Mouse (Mus musculus): Measurements from ENCODE around the gene Stk16.
A peak's percentile ranks its signal among the peaks of the same experiment; 100 is the strongest.

The Stk16 gene

DNA sequence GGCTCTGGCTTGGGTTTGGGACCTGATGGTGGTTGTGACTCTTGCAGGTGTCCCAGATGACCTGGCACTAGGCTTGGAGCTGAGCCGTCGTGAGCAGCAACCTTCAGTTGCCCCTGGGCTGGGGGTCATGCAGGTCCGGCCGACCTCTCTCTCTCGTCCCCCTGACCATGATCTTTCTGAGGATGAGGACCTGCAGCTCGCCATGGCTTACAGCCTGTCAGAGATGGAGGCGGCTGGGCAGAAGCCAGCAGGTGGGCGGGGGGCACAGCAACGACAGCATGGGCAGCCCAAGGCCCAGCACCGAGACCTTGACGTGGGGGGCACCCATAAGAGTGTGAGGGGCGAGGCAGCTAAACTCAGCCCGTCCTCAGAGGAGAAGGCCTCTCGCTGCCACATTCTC, 32.8 kb downstream of the Stk16 start:
- no peak for DNase-seq

DNA sequence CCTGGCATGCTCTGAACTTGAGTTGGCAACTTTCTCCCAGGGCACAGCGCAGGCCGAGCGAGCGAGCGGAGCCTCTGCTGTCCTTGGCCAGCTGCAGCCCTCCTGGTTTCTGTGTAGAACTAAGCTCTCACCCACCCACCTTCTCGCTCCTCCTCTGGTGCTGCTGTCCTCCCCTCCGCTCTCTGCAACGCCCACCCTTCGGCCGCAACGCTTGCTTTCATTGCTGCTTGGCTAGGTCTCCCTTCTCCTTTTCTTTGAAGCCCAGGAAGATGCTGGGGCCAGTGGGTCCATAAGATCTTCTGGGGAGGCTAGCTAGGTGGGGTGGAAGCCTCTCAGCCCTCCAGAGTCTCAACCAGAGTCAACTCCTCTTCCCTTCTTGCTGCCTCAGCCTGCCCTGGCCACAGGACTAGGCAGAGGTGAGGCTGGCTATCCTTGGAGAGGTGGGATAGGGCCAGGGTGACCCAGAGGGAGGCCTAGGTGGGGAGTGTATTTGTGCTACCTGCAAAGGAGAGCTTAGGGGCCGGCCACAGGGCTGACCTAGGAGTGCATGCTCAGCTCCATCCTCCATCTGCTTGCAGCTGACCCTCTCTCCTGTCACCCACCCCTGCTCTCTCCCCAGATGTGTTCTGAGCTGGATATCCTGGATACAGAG, 33.7 kb downstream of the Stk16 start:
- no peak for DNase-seq

DNA sequence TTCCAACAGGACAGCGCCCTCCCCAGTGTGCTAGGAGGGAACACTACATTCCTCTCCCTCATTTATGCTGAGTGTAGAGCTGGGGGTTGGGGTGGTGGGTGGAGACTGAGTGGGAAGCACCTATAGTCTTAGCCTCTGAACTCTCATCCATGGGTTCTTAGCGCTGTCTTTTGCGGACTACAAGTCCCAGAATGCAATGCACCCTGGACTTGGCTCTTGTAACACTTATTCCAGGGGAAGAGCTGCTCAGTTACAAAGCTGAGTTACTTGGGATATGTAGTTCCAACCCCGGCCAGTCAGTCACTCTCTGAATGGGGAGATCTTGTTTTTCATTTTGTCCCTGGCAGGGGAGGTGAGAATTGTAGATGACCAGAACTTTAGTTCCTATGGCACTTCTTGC, 34.2 kb downstream of the Stk16 start:
- DNase-seq: peak; percentile 35

DNA sequence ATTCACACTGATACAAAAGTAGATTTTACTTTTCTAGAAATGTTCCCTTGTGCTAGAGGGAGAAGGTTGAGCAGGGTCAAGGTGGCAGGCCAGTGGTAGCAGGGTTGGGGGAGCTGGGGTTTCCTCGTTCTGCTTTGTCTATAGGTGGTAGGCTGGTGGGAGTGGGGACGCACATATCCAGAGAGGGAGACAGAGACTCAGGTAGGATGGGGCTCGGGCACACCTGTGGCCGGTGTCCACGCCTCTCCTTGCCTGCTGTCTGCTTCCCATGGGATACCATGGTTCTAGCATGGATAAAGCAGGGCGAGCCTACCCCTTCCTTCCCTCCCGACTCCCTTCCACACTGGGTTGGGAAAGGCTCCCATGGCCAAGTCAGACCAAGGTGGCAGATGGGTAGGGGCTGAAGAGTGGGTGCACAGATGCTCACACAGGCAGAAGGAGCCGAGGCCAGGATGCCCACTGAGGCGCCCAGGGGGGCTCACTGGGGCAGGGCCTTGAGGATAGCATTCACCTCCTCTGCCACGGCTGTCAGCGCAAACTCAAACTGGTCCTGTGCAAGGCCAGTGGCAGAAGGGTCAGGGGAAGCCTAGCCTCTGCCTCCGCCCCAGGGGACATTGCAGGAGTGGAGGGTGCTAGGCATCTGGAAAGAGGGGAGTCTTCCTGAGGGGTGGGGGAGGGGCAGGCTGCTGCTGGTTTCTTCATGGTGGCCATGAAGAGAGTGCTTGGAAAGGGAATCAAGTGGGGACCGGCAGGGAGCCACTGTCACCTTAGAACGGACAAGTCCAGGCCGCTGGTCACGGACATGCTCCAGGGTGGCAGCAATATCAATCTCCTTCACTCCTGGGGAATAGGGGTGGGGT, 36.7 kb downstream of the Stk16 start:
- DNase-seq: no peak

DNA sequence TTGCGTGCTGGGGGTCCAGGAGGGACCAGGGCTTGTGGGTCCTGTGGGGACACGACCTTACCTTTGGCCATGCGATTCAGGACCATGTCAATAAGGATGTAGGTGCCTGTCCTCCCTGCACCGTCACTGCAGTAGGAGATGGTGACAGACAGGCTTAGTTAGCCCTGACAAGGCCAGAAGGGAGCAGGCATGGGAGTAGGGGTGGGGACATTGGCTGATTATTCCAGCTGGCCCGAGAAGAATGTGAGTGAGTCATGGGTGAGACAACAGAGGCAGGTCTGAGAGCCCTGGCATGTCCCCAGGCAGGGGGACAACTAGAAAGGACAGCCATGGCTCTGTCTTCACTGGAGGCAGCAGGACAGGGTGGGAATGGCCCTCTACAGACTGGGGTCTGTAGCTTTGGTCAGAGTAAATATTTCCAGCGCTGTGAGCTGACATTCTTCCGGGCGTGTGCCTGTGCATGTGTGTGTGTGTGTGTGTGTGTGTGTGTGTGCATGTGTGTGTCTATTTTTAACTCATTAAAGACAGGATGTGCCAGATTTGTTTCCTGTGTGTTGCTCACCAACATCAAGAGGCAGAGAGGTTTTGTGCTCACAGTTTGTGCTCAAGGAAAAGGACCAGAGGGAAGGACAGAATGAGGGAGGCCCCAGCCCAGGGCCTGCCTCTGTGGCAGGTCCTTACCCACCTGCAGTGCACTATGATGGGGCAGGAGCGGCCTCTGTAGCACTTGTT, 37.6 kb downstream of the Stk16 start:
- DNase-seq: no peak

DNA sequence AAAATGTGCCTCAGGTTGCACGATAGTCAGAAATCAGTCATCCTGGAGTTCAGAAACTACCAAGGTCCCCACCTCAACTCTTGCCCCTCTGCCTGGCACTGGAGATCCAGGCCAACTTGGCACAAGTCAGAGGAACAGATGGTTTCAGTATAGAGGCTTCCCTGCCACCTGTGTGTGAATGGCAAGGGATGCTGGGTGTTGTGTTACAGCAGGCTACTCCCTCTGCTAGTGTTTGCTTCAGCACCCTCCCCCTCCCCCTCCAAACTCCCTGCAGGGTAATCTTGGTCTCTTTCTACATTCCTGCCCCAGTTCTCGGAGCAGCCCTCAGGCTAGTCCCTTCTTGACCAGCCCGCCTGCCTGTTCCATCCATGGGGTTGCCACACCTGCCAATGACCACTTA, 39.9 kb downstream of the Stk16 start:
- DNase-seq: no peak

DNA sequence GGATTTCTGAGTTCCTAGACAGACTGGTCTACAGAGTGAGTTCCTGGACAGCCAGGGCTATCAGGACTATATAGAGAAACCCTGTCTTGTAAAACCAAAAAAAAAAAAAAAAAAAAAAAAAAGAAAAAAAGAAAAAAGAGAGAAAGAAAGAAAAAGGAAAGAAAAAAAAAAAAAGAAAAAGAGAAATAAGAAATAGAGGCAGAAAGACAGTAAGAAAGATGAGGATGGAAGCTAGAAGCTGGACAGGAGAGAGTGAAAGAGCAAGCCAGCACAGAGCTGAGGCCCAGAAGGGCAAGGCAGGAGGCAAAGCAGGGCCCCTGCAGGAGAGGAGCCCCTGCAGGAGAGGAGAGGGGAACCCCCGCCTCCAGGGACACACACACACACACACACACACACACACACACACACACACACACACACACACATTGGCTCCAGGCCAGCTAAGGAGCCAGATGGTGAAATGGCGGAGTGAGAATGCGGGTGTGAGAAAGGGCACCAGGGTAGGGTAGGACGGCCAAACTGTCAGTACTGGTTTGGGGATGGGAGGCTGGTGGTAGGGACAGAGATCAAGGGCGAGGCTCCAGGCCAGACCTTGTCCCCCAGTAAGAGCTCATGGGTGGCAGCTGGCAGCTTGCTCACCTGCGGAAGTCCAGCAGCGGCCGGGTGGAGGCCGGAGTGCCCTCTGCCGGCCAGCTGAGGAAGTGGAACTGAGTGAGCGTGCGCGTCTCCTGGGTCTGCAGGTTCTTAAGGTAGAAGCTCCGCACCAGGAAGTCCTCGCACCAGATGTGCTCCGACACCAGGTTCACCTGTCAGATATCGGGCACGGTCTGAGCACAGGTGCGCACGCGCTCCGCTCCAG, 40.7 kb downstream of the Stk16 start:
- peak; percentile 90 for DNase-seq

DNA sequence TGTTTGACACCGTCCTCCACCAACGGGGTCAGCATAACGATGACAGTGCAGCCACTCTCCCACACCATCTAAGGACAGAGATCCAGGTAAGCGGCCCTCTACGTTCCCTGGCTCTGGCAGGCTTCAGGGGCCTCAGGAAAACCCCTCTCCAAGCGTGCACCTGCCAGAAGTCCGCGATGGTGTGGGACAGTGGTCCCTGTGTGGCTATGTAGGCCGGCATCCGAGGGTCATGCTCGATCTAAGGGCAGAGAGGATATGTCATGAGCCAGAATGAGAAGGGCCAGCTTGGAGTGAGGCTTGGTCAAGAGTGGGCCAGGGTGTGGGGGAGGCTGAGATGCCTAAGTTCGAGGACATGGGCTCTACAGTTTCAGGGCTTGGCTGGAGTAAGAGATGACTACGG, 41.7 kb downstream of the Stk16 start:
- DNase-seq: no peak

DNA sequence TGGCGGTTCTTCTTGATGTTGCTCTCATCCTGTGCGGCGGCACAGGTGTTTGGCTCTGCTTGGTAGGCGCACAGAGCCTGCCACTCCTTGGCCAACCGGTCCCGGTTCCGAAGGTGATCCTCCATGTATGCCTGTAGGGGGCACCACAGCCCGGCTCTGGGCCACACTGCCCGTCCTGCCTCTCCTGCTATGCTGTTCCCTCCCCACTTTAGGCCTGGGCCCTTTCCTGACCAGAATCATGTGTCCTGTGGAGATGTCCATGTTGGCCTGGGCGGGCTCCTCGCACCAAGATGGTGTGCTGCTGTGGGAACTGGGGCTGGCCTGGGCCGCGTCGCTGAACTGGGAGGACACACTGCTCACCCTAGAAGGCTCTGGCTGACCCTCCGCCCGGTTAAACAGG, 42.4 kb downstream of the Stk16 start:
- no peak for DNase-seq

DNA sequence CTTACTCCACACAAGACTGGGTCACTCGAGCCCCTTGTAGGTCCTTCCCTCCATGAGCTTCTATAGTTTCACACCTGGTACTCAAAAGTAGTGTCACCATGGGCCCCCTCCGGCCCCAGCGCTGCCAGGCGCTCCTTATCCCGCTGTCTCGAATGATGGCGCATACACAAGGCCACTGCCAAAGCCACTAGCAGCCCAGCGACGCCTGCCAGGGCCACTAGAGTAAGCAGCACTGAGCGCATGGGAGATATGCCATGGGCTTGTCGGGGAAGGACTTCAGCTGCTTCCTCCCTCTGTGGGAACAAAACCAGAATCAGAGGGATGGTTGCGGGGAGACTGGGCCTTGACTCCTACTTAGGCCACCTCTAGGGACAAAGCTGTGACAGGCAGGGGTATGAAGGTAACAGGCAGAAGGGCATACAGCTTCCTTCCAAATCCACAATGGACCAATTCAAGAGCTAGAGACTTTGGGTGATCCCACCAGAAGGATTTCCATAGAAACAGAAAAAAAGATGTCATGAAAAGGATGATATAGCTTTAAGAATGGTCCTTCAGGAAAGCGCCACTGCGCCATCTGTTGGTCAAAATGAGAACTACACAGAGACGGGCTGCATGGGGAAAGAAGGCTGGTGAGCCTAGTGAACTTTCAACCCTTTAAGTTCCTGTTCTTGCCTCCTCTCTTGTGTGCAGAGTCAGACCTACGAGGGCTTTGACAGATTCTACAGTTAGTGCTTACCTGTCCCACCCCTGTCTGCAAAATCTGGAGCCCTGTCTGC, 43.4 kb downstream of the Stk16 start:
- peak; percentile 88 for DNase-seq

DNA sequence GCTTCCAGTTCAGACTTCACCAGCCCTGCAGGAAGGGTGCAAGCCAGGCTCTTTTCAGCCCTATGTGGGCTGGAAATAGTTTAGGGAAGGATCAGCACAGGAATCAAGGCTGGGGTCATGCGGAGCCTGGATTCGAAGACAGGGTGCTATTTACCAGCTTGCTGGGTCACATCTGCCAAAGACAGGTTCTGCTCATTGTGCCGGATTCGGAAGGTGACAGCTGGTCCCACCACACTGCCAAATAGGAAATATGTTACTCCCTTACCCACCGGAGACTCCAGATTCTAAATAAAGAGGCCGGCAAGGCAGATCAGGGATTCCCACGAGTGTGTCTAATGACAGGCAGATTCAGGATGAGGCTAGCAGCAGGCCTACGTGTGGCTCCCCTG, 44.0 kb downstream of the Stk16 start:
- no peak for DNase-seq

DNA sequence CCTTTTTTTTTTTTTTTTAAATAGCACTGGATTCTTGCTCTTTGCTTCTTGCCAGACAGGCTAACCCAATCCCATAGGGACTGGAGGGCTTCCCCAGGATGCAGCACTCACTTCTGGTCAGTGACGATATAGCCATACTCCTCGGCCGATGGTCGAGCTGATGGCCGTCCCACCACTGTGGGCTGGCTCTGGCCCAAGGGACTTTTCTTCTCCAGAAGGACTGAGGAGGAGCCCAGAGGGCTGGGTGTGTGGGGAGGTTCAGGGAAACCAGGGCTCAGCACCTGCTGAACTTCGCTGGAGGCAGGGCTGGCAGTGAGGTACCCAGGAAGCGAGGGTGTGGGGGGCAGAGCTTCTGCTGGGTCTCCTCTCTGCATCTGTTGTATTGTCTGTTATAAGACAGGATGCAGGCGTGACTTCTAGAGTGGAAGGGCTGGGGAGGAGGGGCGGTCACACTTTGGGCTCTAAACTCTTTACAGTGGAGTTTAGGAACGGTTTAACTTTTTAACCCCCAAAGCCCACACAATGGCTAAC, 44.9 kb downstream of the Stk16 start:
- DNase-seq: peak; percentile 71

DNA sequence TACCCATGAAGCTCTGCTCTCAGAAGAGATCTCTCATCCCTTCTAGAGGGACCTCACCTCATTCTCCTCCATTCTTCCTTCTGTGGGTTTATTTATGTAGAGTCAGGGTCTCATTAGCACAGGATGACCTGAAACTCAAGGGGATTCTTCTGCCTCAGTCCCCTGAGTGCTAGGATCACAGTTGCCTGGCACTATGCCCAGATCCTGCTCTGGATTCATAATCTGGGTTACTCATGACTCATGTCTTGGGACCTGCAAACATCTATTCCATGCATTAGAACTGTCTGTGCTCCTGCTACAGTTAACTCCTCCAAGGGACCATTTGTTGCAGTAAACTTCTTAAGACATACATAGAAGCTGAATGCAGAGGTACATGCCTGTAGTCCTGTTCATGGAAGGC, 50.6 kb downstream of the Stk16 start:
- DNase-seq: no peak

DNA sequence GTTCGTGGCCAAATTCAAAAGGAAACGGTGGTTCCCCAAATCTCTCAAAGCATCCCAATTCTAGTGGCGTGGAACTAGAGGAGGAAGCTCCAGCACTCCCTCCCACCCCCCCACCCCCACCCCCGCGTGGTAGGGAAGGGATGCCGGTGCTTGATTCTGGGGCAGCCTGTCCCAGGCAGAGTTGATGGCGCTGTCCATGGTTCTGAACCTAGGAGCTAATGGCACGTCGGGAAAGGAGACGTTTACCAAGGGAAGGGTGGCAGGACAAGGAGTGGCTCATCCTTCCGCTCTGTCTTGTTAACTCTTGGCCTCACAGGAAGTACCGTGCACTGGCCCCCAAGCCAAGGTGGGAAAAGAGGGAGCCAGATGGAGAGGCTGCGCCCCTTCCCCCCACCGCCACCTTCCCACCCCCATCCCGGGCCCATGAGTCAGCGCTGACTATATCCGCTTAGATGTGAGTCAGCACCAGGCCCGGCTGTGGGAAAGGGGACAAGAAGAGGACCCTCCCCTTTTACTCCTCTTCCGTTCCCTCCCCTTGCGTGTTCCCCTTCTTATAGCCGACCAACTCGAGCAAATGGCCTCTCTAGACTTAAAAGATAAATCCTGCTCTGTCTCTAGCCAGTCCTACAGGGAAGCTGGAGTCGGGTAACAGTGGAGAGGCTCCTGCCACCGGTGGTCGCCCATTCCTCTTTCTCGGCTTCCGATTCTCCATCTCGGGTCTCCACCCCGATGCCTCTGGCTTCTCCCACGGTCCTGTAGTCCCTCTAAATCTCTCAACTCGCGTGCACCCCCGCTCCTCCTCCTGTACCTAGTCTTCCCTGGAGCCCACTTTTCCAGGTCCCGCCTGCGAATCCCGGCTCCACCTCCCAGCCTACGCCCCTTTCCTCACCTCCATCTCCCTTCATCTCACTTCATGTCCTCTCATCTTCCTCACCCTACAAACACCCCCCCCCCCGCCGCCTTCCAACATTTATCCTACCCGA, 52.6 kb downstream of the Stk16 start:
- DNase-seq: peak; percentile 44

DNA sequence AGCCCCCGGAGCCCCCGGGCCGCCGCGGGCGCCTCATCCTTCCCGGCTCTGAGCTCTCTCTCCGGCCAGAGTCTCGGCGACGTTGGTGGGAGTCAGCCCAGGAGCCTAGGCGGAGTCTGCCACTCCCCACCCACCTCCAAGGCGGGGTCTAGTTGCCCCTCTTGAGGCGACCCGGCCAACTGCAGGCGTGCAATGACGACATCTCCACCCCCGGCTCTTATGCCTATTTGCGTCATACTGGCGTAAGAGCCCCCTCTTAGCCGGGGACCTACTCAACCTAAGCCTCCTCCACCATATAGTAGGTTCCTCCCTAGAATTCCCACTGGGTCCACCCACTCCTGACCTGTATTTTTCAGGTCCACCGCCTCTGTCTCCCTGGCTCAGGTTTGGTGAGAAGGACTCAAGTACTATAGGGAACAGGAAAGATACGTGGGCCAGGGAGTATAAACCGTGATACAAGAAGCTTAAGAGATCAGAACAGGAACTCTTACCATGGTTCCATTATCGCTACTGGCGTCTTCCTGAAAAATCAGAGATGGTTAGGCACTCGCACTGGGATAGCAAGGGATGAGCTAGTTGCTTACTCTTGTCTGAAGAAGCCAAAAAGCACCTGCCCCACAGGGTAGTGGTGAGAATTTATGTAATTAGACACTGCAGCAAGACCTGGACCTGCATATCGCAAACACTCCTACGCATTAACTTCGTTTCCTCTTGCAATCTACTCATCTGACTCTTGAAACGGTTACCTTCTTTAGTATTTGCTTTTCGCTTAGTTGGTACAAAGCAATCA, 53.6 kb downstream of the Stk16 start, which contains the start of gene Ptprn:
Ptprn (minus strand) TSS at position 412 of the 790 bp plus-strand sequence.
- DNase-seq: no peak
